Mouse (Mus musculus) liver, postnatal 0 days (tissue): ENCODE measurements around the gene Ap2b1. TPM values are rescaled to one million over a fixed set of nuclear protein-coding genes. Genes with fewer than 3 reads are reported as not detected.

ENCODE experiments used
- ATAC-seq: fragments of 200-750 bp; cut with Nextera tagmentation; 2 replicates; pipeline ENCODE4 v1.8.0; 2017; ENCODE audit warnings: mild to moderate bottlenecking, moderate library complexity
- DNase-seq: peaks from one replicate; pipeline ENCODE4 v3.0.0-alpha.2; 2016
- H3K27ac ChIP-seq: fragments of 300-500 bp; sonication (generic); 2 replicates; pipeline ENCODE4 v1.5.1; 2014; ENCODE audit warnings: antibody characterized with exemption, moderate library complexity, mild to moderate bottlenecking, low read depth
- H3K27me3 ChIP-seq: fragments of 300-500 bp; sonication (generic); 2 replicates; pipeline ENCODE4 v1.6.1; 2014; ENCODE audit warnings: low read length, control low read depth, mixed read lengths; ENCODE audit not compliant: insufficient read depth
- H3K36me3 ChIP-seq: fragments of 300-500 bp; sonication (generic); replicated peaks from 2 replicates; pipeline ENCODE4 v1.6.1; 2014; ENCODE audit warnings: mild to moderate bottlenecking, control low read depth, low read length, moderate library complexity, mixed read lengths; ENCODE audit not compliant: insufficient read depth
- H3K4me1 ChIP-seq: fragments of 300-500 bp; sonication (generic); 2 replicates; pipeline ENCODE4 v1.6.1; 2014; ENCODE audit warnings: antibody characterized with exemption, mild to moderate bottlenecking, control low read depth; ENCODE audit not compliant: insufficient read depth
- H3K4me2 ChIP-seq: fragments of 300-500 bp; sonication (generic); 2 replicates; pipeline ENCODE4 v1.6.1; 2014; ENCODE audit warnings: low read depth, mild to moderate bottlenecking, low read length, moderate library complexity, mixed read lengths
- H3K4me3 ChIP-seq: fragments of 300-500 bp; sonication (generic); 2 replicates; pipeline ENCODE4 v1.5.1; 2014; ENCODE audit warnings: low read depth, low read length
- H3K9ac ChIP-seq: fragments of 300-500 bp; sonication (generic); replicated peaks from 2 replicates; pipeline ENCODE4 v1.6.1; 2014; ENCODE audit warnings: mild to moderate bottlenecking, moderate library complexity
- H3K9me3 ChIP-seq: fragments of 300-500 bp; sonication (generic); 2 replicates; pipeline ENCODE4 v1.6.1; 2016; ENCODE audit warnings: mild to moderate bottlenecking, control low read depth, low read length, mixed read lengths
- CTCF ChIP-seq: sonication (generic); IDR thresholded peaks from 2 replicates; pipeline ENCODE4 v1.5.1; 2016; ENCODE audit warnings: antibody characterized with exemption, low read depth
- EP300 ChIP-seq: IDR thresholded peaks from 2 replicates; pipeline ENCODE4 v1.6.1; 2016; ENCODE audit warnings: antibody characterized with exemption, low read depth, mild to moderate bottlenecking
- WGBS: fragments of 180-500 bp; shearing (Covaris S2); extraction: QIAGEN DNeasy Blood & Tissue Kit; methylation state at CpG from one replicate; pipeline ENCODE4 v1.1.7; 2014; ENCODE audit not compliant: insufficient replicate concordance; 5-methylcytosine and 5-hydroxymethylcytosine counted together
- polyA plus RNA-seq: library from polyadenylated mRNA; unstranded; fragments of >200 nt; fragmentation: Nextera tagmentation; extraction: Ambion mirVana; gene quantifications from 2 replicates; pipeline ENCODE4 v1.2.1, GENCODE M21; 2015

The Ap2b1 gene
- polyA plus RNA-seq, 1 experiment from 2014 or later = 8.3 TPM

DNA sequence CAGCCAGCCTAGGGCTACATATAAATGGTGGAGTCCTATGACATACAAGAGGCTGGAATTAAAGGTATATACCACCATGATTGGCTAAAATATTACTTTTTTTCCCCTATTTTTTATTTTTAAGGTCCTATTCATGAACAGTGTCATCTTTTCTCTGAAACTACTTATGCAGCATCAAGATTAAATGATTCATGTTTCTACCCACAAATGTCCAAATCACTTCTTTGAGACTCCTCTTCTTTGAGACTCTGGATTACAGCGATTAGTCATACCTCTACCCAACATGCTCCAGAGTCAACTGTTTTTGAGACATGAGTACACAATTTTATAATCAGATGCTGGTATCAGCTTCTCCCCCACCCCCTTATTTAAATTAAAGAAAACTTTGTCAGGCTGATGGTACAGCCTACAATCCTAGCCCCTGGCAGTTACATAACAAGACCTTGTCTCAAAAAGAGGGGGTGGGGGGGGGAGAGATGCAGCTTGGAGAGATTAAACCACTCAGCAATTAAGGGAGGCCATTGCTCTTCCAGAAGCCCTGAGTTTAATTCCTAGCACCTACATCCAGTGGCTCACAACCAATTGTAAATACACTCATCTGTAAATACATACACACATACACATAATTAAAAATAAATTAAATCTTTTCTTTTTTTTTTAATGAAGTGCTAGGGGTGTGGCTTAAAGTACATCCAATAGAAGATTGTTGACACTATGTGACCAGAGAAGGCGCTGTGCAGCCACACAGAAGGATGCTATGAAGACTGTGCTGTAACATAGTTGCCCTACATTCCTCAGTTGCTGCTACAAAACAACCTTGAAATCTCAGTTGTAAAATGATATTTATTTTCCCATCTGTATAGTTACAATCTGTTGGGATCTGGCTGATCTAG lies 26.6 kb upstream of the Ap2b1 start:
- no peaks in the 10 kb centered on the region for H3K9me3 ChIP-seq
- peaks cover 11% of the 10 kb centered on the region for H3K4me1 ChIP-seq
- DNase-seq = no peak
- ATAC-seq = peak; percentile 26
- TF ChIP-seq CTCF (peak; percentile 70), EP300 (no peak)
- H3K9ac ChIP-seq = peak overlapping the region; percentile 61; the same call in 1 of the 2 replicates
- no peak overlapping the region for H3K4me3 ChIP-seq
- 18% methylated on average over 2 of the region's 2 CpGs for WGBS
- H3K36me3 ChIP-seq = peaks cover 13% of the 10 kb centered on the region; the same call in 1 of the 2 replicates
- H3K27ac ChIP-seq = peak overlapping the region; percentile 76
- 0 out of 2 replicates have a peak, but pooled peaks cover 2% of the 10 kb centered on the region for H3K27me3 ChIP-seq
- H3K4me2 ChIP-seq = peak overlapping the region; percentile 87

DNA sequence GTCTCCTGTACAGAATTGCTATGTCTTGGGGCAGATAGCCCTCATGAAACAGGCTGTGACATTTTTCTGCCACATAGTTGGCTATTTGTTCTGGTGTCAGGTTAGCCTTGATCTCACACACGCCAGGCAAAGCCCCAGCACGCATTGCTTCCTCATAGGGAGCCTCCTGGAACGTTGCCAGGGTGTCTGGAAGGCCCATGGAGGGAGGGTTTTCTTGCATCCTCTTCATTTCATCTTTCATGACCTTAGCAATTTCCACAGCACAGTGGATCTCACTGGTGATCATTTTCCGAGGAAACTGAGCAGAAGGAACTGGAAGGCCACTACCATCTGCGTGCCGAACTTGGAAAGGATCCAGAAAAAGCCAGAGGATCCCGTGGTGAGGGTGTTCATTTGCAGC lies 22.6 kb upstream of the Ap2b1 start:
- TF ChIP-seq CTCF = no peak
- TF ChIP-seq EP300 = no peak
- peak; percentile 18 for DNase-seq
- WGBS = 62% methylated on average over 7 of the region's 7 CpGs
- peaks cover 23% of the 10 kb centered on the region for H3K36me3 ChIP-seq
- no peaks in the 10 kb centered on the region for H3K27me3 ChIP-seq
- H3K9me3 ChIP-seq = no peaks in the 10 kb centered on the region
- no peak overlapping the region for H3K9ac ChIP-seq
- H3K4me1 ChIP-seq = peaks cover 6% of the 10 kb centered on the region
- H3K4me2 ChIP-seq = no peak overlapping the region
- no peak overlapping the region for H3K27ac ChIP-seq
- H3K4me3 ChIP-seq = no peak overlapping the region
- no peak for ATAC-seq

DNA sequence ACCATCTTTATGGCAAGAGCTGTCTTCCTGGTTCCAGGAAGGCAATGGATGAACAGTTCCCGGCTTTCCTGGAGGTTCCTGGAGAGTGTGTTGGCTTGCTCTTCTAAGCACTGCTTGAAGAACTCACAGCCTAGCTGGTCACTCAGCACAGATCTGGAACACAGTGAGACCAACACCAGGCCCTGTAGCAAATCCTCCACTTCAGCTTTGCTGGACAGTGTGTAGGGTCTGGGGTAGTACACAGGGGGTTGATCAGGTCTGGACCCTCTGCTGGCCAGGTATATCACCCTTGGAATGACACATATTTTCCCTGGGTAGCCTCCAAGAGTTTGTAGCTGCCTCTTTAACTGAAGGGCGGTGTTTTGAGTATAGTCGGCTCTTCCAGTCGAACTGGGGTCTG lies 19.8 kb upstream of the Ap2b1 start:
- no peaks in the 10 kb centered on the region for H3K9me3 ChIP-seq
- H3K27me3 ChIP-seq = no peaks in the 10 kb centered on the region
- no peak overlapping the region for H3K27ac ChIP-seq
- WGBS = 91% methylated on average over 4 of the region's 4 CpGs
- no peak for TF ChIP-seq EP300
- TF ChIP-seq CTCF = no peak
- no peak overlapping the region for H3K9ac ChIP-seq
- H3K4me3 ChIP-seq = no peak overlapping the region
- ATAC-seq = no peak
- DNase-seq = no peak
- peaks cover 32% of the 10 kb centered on the region for H3K36me3 ChIP-seq
- no peak overlapping the region for H3K4me2 ChIP-seq
- H3K4me1 ChIP-seq = no peaks in the 10 kb centered on the region

DNA sequence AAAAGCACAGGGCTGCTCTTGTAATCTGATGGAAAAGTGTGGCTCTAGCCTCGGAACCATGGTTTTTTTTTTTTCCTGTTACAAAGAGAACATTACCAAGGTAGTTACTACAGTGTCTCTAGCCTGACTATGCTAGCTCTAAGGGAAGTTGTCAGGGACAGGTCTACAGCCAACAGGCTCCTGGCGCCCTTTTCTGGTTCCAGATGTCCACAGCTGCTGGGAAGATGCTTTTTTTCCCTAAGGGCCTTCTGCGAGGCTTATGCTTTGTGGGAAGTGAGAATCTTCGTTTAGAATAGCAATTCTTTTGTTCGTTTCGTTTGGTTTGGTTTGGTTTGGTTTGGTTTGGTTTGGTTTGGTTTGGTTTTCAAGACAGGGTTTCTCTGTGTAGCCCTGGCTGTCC lies 19.1 kb upstream of the Ap2b1 start:
- Histone ChIP-seq H3K4me3 (no peak overlapping the region), H3K4me2 (no peak overlapping the region), H3K9ac (no peak overlapping the region), H3K9me3 (no peaks in the 10 kb centered on the region), H3K4me1 (no peaks in the 10 kb centered on the region), H3K36me3 (peaks cover 33% of the 10 kb centered on the region), H3K27me3 (no peaks in the 10 kb centered on the region), H3K27ac (no peak overlapping the region)
- ATAC-seq (no peak), DNase-seq (no peak)
- WGBS = 68% methylated on average over 6 of the region's 6 CpGs
- TF ChIP-seq EP300 (no peak), CTCF (no peak)

DNA sequence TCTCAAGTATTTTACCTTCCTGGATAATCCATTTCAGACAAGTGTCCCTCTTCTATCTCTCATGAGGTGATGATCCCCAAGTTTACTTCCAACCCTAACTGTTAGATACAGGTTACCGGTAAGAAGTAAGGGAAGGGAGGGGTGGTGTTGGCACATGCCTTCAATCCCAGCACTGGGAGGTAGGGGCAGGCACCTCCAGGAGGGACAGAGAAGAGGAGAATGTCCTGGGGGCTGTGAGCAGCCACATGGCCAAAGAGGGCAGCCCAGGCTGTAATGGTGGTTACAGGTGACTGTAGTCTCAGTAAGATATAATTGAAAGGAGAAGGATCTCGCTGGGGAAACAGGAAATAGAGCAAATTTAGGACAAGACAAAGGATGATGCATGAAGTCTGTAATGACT lies 16.7 kb upstream of the Ap2b1 start:
- DNase-seq = no peak
- no peak for ATAC-seq

DNA sequence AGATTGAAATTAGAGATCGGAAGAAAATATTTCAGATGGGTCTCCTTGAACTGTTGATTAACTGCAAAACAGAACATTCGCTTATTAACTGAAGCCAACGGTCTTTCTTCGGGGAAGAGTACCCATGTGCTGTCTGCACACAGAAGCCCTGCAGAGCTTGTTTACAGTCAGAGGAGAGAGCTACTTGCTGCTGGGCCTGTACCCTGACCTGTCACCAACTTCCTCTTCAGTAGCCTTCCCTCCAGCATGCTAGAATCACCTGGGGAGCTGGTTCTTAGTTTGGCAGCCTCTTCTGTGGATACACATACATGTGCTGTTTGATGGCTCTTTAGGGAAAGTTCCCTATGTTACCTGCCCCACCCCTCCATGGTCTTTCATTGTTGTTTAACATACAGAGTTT lies 13.2 kb upstream of the Ap2b1 start:
- Histone ChIP-seq H3K4me2 (peak overlapping the region; percentile 59), H3K27ac (peak overlapping the region; percentile 90), H3K36me3 (peaks cover 12% of the 10 kb centered on the region; the same call in 1 of the 2 replicates), H3K4me1 (peaks cover 6% of the 10 kb centered on the region), H3K27me3 (no peaks in the 10 kb centered on the region), H3K9me3 (no peaks in the 10 kb centered on the region), H3K9ac (peak overlapping the region; percentile 67), H3K4me3 (peak overlapping the region; percentile 49)
- no peak for ATAC-seq
- 62% methylated on average over 4 of the region's 4 CpGs for WGBS
- TF ChIP-seq CTCF (no peak), EP300 (no peak)
- no peak for DNase-seq

More for the DNA sequence above, 16.7 kb upstream of the Ap2b1 start:
- Histone ChIP-seq H3K9ac (no peak overlapping the region), H3K36me3 (peaks cover 21% of the 10 kb centered on the region), H3K27ac (no peak overlapping the region), H3K9me3 (no peaks in the 10 kb centered on the region), H3K4me2 (peak overlapping the region; percentile 59), H3K4me3 (peak overlapping the region; percentile 49; the same call in 1 of the 2 replicates), H3K4me1 (peaks cover 3% of the 10 kb centered on the region; the same call in 1 of the 2 replicates), H3K27me3 (no peaks in the 10 kb centered on the region)
- 65% methylated on average over 2 of the region's 2 CpGs for WGBS
- no peak for TF ChIP-seq CTCF
- TF ChIP-seq EP300 = no peak
